Comparison of ENCODE assay signal across 8 mouse cellular contexts in the genomic region with DNA sequence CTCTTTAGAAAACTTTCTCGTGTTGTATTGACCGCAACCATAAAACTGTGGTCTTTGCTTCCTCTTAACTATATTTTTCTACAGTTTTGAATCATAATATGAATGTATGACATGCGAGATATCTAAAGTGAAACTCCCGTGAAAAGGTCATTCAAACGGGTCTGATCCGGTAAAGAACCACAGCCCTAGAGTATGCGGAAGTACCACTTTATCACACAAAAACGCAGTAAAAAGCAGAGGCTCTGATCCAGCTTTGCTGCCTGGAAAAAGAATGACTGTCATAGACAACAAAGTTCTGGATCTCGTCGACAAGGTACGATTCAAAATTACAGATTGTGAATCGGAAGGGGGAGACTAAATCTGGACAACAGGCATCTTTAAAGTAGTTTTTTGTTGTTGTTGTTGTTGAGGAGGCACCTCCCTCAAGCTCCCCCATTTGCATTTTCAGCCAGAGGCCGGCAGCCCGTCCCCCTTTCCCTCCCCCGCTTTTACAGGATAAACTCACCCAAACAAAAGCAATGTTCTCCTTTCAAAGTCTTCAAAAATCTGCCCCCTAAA. TPM values are rescaled to one million over a fixed set of nuclear protein-coding genes. Genes with fewer than 3 reads are reported as not detected.
A peak's percentile ranks its signal among the peaks of the same experiment; 100 is the strongest.
DNase-seq lines count a peak whose midpoint lies in the region; ATAC-seq and TF ChIP-seq lines count a peak whose summit lies in the region.

No protein-coding gene starts in this region.

- in situ Hi-C loops in CH12.LX (cut with MboI; ENCODE audit: low pct_ligation_motif_present, low pct_unique_long_range_greater_than_20kb, low sequenced_read_pairs): no loop called here

- DNase-seq in CH12.LX (ENCODE audit: extremely low read depth): peak; percentile 62
- peak; percentile 7 for DNase-seq in kidney, postnatal 10 days
- peak; percentile 25 for DNase-seq in thymus, postnatal 4 days
- DNase-seq in cerebellum, postnatal 10 days: no peak
- no peak for DNase-seq in left cerebral cortex, adult 18-20 months (ENCODE audit: low spot score in 2 of 2)

- dilution Hi-C loops in CH12.LX (cut with MboI; ENCODE audit: extremely low pct_ligation_motif_present, extremely low pct_unique_long_range_greater_than_20kb, low sequenced_read_pairs): no loop called here

- H3K4me2 ChIP-seq in CH12.LX (ENCODE audit: insufficient read depth, low read depth, poor library complexity, severe bottlenecking): peak overlapping the region; percentile 38; the same call in 1 of the 2 replicates
- peak overlapping the region; percentile 54 for H3K4me2 ChIP-seq in heart, embryonic 12.5 days

- WGBS in heart, embryonic 12.5 days: 6% methylated on average over 15 of the region's 15 CpGs

- no peak for TF ChIP-seq CTCF in CH12.LX (conservative IDR thresholded peaks at IDR 0.05 in 1 of 2, IDR thresholded peaks at IDR 0.05 in 1 of 2; ENCODE audit: low read depth in 2 of 2, low read length in 2 of 2)
- no peak for TF ChIP-seq CTCF in cortical plate, adult 2 months (IDR thresholded peaks at IDR 0.05; ENCODE audit: extremely low read depth, insufficient read depth, low read length)

- 0 out of 2 replicates have a peak, but pooled peaks cover 2% of the 10 kb centered on the region for H3K79me2 ChIP-seq in CH12.LX (replicated peaks; ENCODE audit: control insufficient read depth, extremely low read depth, insufficient read depth, poor library complexity, severe bottlenecking)

- H3K27me3 ChIP-seq in CH12.LX (replicated peaks): no peaks in the 10 kb centered on the region
- H3K27me3 ChIP-seq in heart, embryonic 12.5 days (replicated peaks): no peaks in the 10 kb centered on the region

- TF ChIP-seq EP300 in CH12.LX (IDR thresholded peaks at IDR 0.05; ENCODE audit: low read length): peak; percentile 68

- H3K36me3 ChIP-seq in CH12.LX (replicated peaks in 1 of 2; ENCODE audit: control insufficient read depth in 1 of 2, insufficient read depth in 1 of 2, low read length in 1 of 2): no peaks in the 10 kb centered on the region
- no peaks in the 10 kb centered on the region for H3K36me3 ChIP-seq in heart, embryonic 12.5 days

- TF ChIP-seq RAD21 in CH12.LX (IDR thresholded peaks at IDR 0.05; ENCODE audit: low read depth, low read length): no peak

- H3K9me3 ChIP-seq in CH12.LX (replicated peaks; ENCODE audit: low read length): no peaks in the 10 kb centered on the region
- no peaks in the 10 kb centered on the region for H3K9me3 ChIP-seq in heart, embryonic 12.5 days (replicated peaks)

- peaks cover 3 to 6% of the 10 kb centered on the region in 2 experiments; a peak in 3 of 4 replicates for H3K4me1 ChIP-seq in CH12.LX (ENCODE audit: control insufficient read depth in 1 of 2, insufficient read depth in 2 of 2)
- no peaks in the 10 kb centered on the region for H3K4me1 ChIP-seq in cortical plate, adult 2 months (ENCODE audit: control insufficient read depth, insufficient read depth, low read length)
- no peaks in the 10 kb centered on the region for H3K4me1 ChIP-seq in heart, embryonic 12.5 days (replicated peaks)

- H3K4me3 ChIP-seq in CH12.LX (replicated peaks in 1 of 3; ENCODE audit: low read depth in 2 of 3, low read length in 2 of 3, poor library complexity in 1 of 3): peak overlapping the region; percentile 52 to 85 (median 68)
- no peak overlapping the region for H3K4me3 ChIP-seq in cortical plate, adult 2 months (ENCODE audit: insufficient read depth, low read length)
- H3K4me3 ChIP-seq in heart, embryonic 12.5 days: peak overlapping the region; percentile 48

- ATAC-seq in heart, embryonic 12.5 days (ENCODE audit: insufficient number of reproducible peaks, low FRiP score): peak; percentile 77
- ATAC-seq in megakaryocyte-erythroid progenitor cell, adult 5-6 weeks (replicated peaks; ENCODE audit: low FRiP score, low TSS enrichment, poor library complexity, severe bottlenecking): peak; percentile 70

- peak overlapping the region; percentile 85 for H3K9ac ChIP-seq in CH12.LX (ENCODE audit: insufficient read depth, low read depth)
- peak overlapping the region; percentile 19; the same call in 1 of the 2 replicates for H3K9ac ChIP-seq in heart, embryonic 12.5 days

- H3K27ac ChIP-seq in CH12.LX (ENCODE audit: insufficient read depth, low read depth): peak overlapping the region; percentile 78
- H3K27ac ChIP-seq in cortical plate, adult 2 months (ENCODE audit: insufficient read depth, low read length): 0 out of 2 replicates have a peak overlapping the region, but pooled peaks have one; percentile 46
- H3K27ac ChIP-seq in heart, embryonic 12.5 days (ENCODE audit: poor library complexity, severe bottlenecking): peak overlapping the region; percentile 75

- TF ChIP-seq POLR2A in CH12.LX (IDR thresholded peaks at IDR 0.05; ENCODE audit: low read depth, low read length): 0 out of 2 replicates have a peak, but pooled peaks have one; percentile 27
- TF ChIP-seq POLR2A in cortical plate, adult 2 months (IDR thresholded peaks at IDR 0.05; ENCODE audit: extremely low read depth, insufficient read depth, low read length): no peak

TF ChIP-seq in CH12.LX, 34 proteins besides CTCF, POLR2A, EP300 and RAD21 (continues in another document):
- TF ChIP-seq NRF1 (IDR thresholded peaks at IDR 0.05; ENCODE audit: low read depth, low read length): no peak
- no peak for TF ChIP-seq SIN3A (IDR thresholded peaks at IDR 0.05; ENCODE audit: low read length)
- TF ChIP-seq USF1 (IDR thresholded peaks at IDR 0.05; ENCODE audit: low read depth, low read length): no peak
- no peak for TF ChIP-seq ZNF384 (IDR thresholded peaks at IDR 0.05; ENCODE audit: low read depth, low read length)
- peak; percentile 82 for TF ChIP-seq IRF4 (IDR thresholded peaks at IDR 0.05; ENCODE audit: low read depth, low read length)
- TF ChIP-seq TCF12 (IDR thresholded peaks at IDR 0.05; ENCODE audit: low read depth, low read length): no peak
- peak; percentile 70 for TF ChIP-seq ELF1 (IDR thresholded peaks at IDR 0.05; ENCODE audit: low read depth, low read length)
- no peak for TF ChIP-seq HCFC1 (IDR thresholded peaks at IDR 0.05; ENCODE audit: low read depth, low read length)
- no peak for TF ChIP-seq MYC (IDR thresholded peaks at IDR 0.05; ENCODE audit: low read depth, low read length)
- peak; percentile 67 for TF ChIP-seq ETS1 (conservative IDR thresholded peaks at IDR 0.05; ENCODE audit: low read depth, low read length)
- TF ChIP-seq GABPA (IDR thresholded peaks at IDR 0.05; ENCODE audit: insufficient replicate concordance, low read depth, low read length): no peak
- peak; percentile 55; the same call in 1 of the 2 replicates for TF ChIP-seq MAFK (IDR thresholded peaks at IDR 0.05; ENCODE audit: insufficient replicate concordance, low read length)
- TF ChIP-seq MXI1 (IDR thresholded peaks at IDR 0.05; ENCODE audit: low read depth, low read length): no peak

RNA-seq across cellular contexts. Expression of a gene that starts 0.4 kb away (rescaled TPM):
- total RNA-seq in CH12.LX (2012; rRNA removed) (11.3 and 14.6 TPM in 2 replicates), CH12.LX (2014; rRNA removed) (18.3 and 20.5 TPM in 2 replicates)
- 33.4 and 36.6 TPM in 2 replicates for polyA plus RNA-seq in CH12.LX (2012; ENCODE audit: insufficient read length, low read depth)
- 4.7 and 4.9 TPM in 2 replicates for polyA plus RNA-seq in cortical plate, adult 2 months (2012; rRNA removed)
- polyA plus RNA-seq in heart, embryonic 12.5 days (2016; fragmentation: Nextera tagmentation; extraction: Ambion mirVana): 10.0 and 11.8 TPM in 2 replicates
- total RNA-seq in megakaryocyte-erythroid progenitor cell, adult 5-6 weeks (2014; fragmentation: Nextera tagmentation): 32.7 and 55.7 TPM in 2 replicates
- total RNA-seq in megakaryocyte-erythroid progenitor cell, adult 5-6 weeks (2017): 52.1 and 54.5 TPM in 2 replicates
- total RNA-seq in left cerebral cortex, adult 18-20 months (2021): 1 to 10 TPM; 2.2 to 2.6 TPM

RNA-seq across cellular contexts. Expression of a gene that starts 14.4 kb away (rescaled TPM):
- total RNA-seq in CH12.LX (2012; rRNA removed) (not detected in 2 replicates), CH12.LX (2014; rRNA removed) (0.22 TPM in 1 of 2 replicates, not detected in the other)
- not detected in 2 replicates for polyA plus RNA-seq in CH12.LX (2012; ENCODE audit: insufficient read length, low read depth)
- polyA plus RNA-seq in cortical plate, adult 2 months (2012; rRNA removed): 0.06 and 0.08 TPM in 2 replicates
- 0.17 TPM in 1 of 2 replicates, not detected in the other for polyA plus RNA-seq in heart, embryonic 12.5 days (2016; fragmentation: Nextera tagmentation; extraction: Ambion mirVana)
- not detected in 2 replicates for total RNA-seq in megakaryocyte-erythroid progenitor cell, adult 5-6 weeks (2014; fragmentation: Nextera tagmentation)
- total RNA-seq in megakaryocyte-erythroid progenitor cell, adult 5-6 weeks (2017): not detected in 2 replicates
- not detected for total RNA-seq in left cerebral cortex, adult 18-20 months (2021)

RNA-seq across cellular contexts. Expression of a gene that starts 27.0 kb away (rescaled TPM):
- total RNA-seq in CH12.LX (2012; rRNA removed): 4.4 and 4.5 TPM in 2 replicates
- 6.5 and 7.0 TPM in 2 replicates for total RNA-seq in CH12.LX (2014; rRNA removed)
- 7.8 and 8.9 TPM in 2 replicates for polyA plus RNA-seq in CH12.LX (2012; ENCODE audit: insufficient read length, low read depth)
- polyA plus RNA-seq in cortical plate, adult 2 months (2012; rRNA removed): 0.42 and 0.47 TPM in 2 replicates
- polyA plus RNA-seq in heart, embryonic 12.5 days (2016; fragmentation: Nextera tagmentation; extraction: Ambion mirVana): 0.53 and 0.64 TPM in 2 replicates
- total RNA-seq in megakaryocyte-erythroid progenitor cell, adult 5-6 weeks (2014; fragmentation: Nextera tagmentation): 3.0 and 4.3 TPM in 2 replicates
- 2.8 and 4.8 TPM in 2 replicates for total RNA-seq in megakaryocyte-erythroid progenitor cell, adult 5-6 weeks (2017)
- total RNA-seq in left cerebral cortex, adult 18-20 months (2021): under 1 TPM; 0.37 to 0.63 TPM

RNA-seq across cellular contexts. Expression of a gene that starts 38.3 kb away (rescaled TPM):
- total RNA-seq in CH12.LX (2012; rRNA removed) (8.1 and 9.9 TPM in 2 replicates), CH12.LX (2014; rRNA removed) (17.7 and 19.1 TPM in 2 replicates)
- polyA plus RNA-seq in CH12.LX (2012; ENCODE audit: insufficient read length, low read depth): 16.7 and 17.7 TPM in 2 replicates
- polyA plus RNA-seq in cortical plate, adult 2 months (2012; rRNA removed): 1.5 and 1.6 TPM in 2 replicates
- polyA plus RNA-seq in heart, embryonic 12.5 days (2016; fragmentation: Nextera tagmentation; extraction: Ambion mirVana): 2.3 and 2.4 TPM in 2 replicates
- 9.0 and 9.2 TPM in 2 replicates for total RNA-seq in megakaryocyte-erythroid progenitor cell, adult 5-6 weeks (2014; fragmentation: Nextera tagmentation)
- total RNA-seq in megakaryocyte-erythroid progenitor cell, adult 5-6 weeks (2017): 13.4 and 22.0 TPM in 2 replicates
- total RNA-seq in left cerebral cortex, adult 18-20 months (2021): 1 to 10 TPM; 1.7 TPM

RNA-seq across cellular contexts. Expression of a gene that starts 54.8 kb away (rescaled TPM):
- total RNA-seq in CH12.LX (2012; rRNA removed) (0.97 and 1.1 TPM in 2 replicates), CH12.LX (2014; rRNA removed) (4.4 and 5.6 TPM in 2 replicates)
- 4.6 and 5.3 TPM in 2 replicates for polyA plus RNA-seq in CH12.LX (2012; ENCODE audit: insufficient read length, low read depth)
- polyA plus RNA-seq in cortical plate, adult 2 months (2012; rRNA removed): 0.10 and 0.17 TPM in 2 replicates
- polyA plus RNA-seq in heart, embryonic 12.5 days (2016; fragmentation: Nextera tagmentation; extraction: Ambion mirVana): not detected in 2 replicates
- 0.79 and 0.89 TPM in 2 replicates for total RNA-seq in megakaryocyte-erythroid progenitor cell, adult 5-6 weeks (2014; fragmentation: Nextera tagmentation)
- 0.23 TPM in 1 of 2 replicates, not detected in the other for total RNA-seq in megakaryocyte-erythroid progenitor cell, adult 5-6 weeks (2017)
- total RNA-seq in left cerebral cortex, adult 18-20 months (2021): under 1 TPM in 1 of 2 experiments, not detected in 1; 0.14 TPM

Comparison
In these comparisons a context has a peak if more than half of its experiments do, and no peak if none do; other contexts are left out.
1. DNase-seq: peak in CH12.LX (single experiment), kidney, postnatal 10 days (single experiment) and thymus, postnatal 4 days (single experiment); none in cerebellum, postnatal 10 days (0 of 2) and left cerebral cortex, adult 18-20 months (0 of 2).
2. Peak in every context shown above with its lines, with median percentiles within 50 percentile points of each other: H3K27ac ChIP-seq.